Mouse (Mus musculus): Measurements from ENCODE around the gene Olfr1501.
"Not testable (repeated sequence)": the region's sequence is repeated elsewhere in the genome, so short reads cannot be mapped to it uniquely, and the experiment has no call there.

The Olfr1501 gene

DNA sequence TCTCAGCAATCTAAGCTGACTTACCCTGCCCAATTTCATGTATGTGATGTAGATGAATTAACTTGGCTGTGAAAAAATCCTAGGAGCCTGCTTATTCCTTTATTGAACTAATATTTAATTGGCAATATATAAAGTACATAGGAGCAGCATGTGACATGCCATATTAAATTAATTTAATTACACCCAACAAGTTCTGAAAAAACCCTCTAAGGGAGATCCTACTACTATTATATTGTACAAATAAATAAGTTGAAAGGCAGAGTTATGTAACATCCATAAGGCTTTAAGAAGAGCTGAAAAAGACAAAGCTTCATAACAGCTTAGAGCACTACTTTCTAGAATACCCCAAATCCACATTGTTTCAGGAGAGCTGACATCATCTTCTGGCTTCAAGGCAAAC lies at the start of gene Olfr1501:
Gene Olfr1501 (minus strand): TSS at position 101 of the 400 bp plus-strand sequence.
- not testable (repeated sequence) for DNase-seq (ENCODE audit: low spot score)

DNA sequence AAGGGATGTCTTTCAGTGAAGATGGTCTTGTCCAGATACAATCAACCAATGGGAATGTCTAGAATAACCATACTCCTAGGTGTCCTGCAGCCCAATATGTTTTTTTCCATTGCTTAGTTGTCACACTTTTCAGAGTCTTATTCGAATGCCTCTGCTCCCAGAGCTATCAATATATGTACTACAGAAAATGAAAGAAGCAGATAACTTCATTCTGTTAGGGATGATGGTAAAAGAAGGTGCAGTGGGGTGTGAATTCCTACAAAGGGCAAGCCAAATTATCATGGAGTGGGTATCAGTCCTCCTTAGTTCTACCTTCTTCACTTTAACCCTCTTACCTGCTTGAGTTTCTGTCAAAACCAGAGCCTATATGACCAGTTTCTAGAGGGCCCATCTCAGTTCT lies 47.3 kb upstream of the Olfr1501 start, which contains the start of gene Olfr1504:
Gene Olfr1504 (minus strand): TSS at position 101 of the 400 bp plus-strand sequence.
- DNase-seq (ENCODE audit: low spot score): no peak

- DNase-seq (ENCODE audit: low spot score): no peak
Observed at GRCm38 (mm10) chr19:13861495-13861894, 11.0 kb upstream of the Olfr1501 start, which contains the start of gene Olfr1502. TSS of gene Olfr1502 (plus strand) at chr19:13861795.

DNA sequence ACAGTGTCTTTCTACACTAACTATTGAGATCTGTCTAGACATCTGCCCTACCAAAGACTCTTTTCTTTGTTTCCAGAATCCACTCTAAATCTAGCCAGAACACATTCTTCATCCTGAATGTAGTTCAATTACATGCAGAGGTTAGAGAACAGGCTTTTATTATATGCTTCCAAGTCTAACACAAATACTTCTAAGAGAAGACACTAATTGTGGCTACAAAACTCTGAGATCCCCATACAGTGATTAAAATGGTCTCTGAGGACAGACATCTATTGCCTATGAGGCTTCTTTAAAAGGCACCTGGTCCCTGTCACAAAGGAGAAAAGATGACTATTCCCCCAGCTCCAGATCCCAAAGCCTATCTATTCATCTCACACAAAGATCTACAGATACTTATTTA lies 20.1 kb downstream of the Olfr1501 start, which contains the start of gene Olfr1500:
Gene Olfr1500 (minus strand): TSS at position 101 of the 400 bp plus-strand sequence.
- DNase-seq (ENCODE audit: low spot score): no peak

GRCm38 (mm10) chr19:13828447-13828846 lies 22.0 kb downstream of the Olfr1501 start:
- no peak for DNase-seq (ENCODE audit: low spot score)

- DNase-seq (ENCODE audit: low spot score): no peak
Observed at GRCm38 (mm10) chr19:13820847-13821246, 29.6 kb downstream of the Olfr1501 start.

DNA sequence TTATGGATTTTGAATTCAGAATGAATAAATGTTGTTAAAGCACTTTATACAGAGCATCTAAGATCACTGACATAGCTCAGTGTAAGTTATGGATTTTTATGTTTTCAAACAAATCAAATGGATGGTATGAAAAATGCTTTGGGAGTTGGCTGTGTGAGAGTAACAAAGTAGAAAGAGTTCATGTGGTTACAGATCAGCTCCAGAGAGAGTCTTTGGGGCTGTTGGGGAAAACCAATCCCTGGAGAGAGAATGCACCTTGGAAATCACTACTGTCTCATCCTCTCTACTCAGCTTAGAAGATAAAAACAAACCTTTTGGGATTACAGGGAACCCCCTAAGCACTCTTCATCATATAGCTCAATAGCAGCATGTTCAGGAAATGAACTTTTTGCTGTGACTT lies 31.1 kb downstream of the Olfr1501 start, which contains the start of gene Olfr1499:
Gene Olfr1499 (minus strand): TSS at position 101 of the 400 bp plus-strand sequence.
- DNase-seq (ENCODE audit: low spot score): no peak

DNA sequence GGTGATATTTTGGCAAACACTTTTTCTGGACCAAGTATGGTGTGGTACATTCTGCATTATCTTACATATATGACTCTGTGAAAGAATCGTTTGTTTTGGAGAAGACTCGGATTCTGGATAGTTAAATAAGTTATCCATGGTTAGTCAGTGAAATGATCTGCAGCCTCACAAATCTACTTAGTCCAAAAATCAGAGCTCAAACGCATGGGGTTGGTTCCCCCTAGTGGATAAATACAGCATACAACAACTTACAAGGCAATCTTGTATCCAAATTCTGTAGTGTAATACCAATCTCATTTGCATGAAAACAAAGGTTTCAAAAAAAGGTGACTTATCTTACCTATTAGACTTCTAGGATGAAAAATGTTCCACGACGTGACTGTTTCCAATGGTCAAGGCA lies 31.7 kb downstream of the Olfr1501 start:
- no peak for DNase-seq (ENCODE audit: low spot score)

- no peak for DNase-seq (ENCODE audit: low spot score)
Observed at GRCm38 (mm10) chr19:13812823-13813222, 37.7 kb downstream of the Olfr1501 start.

- not testable (repeated sequence) for DNase-seq (ENCODE audit: low spot score)
Observed at GRCm38 (mm10) chr19:13805486-13805885, 45.0 kb downstream of the Olfr1501 start.

- no peak for DNase-seq (ENCODE audit: low spot score)
Observed at GRCm38 (mm10) chr19:13798102-13798501, 52.4 kb downstream of the Olfr1501 start, which contains the start of gene Olfr1497. TSS of gene Olfr1497 (minus strand) at chr19:13798202.

Measured in T-cell, adult 2 months (primary cell).